Mouse (Mus musculus) forebrain, postnatal 0 days (tissue): ENCODE data around the gene Lrrc4c. TPM values are rescaled to one million over a fixed set of nuclear protein-coding genes. Genes with fewer than 3 reads are reported as not detected.

Experiments
- ATAC-seq: fragments of 200-750 bp; cut with Nextera tagmentation; 2 replicates; pipeline ENCODE4 v1.8.0; 2017; ENCODE audit warnings: mild to moderate bottlenecking, moderate library complexity
- DNase-seq: peaks from one replicate; pipeline ENCODE4 v3.0.0-alpha.2; 2015
- H3K27ac ChIP-seq: fragments of 300-500 bp; sonication (generic); 2 replicates; pipeline ENCODE4 v1.5.1; 2014; ENCODE audit warnings: low read depth, mild to moderate bottlenecking, antibody characterized with exemption, low read length, moderate library complexity, mixed read lengths
- H3K27me3 ChIP-seq: fragments of 300-500 bp; sonication (generic); 2 replicates; pipeline ENCODE4 v1.6.1; 2014; ENCODE audit warnings: mild to moderate bottlenecking, low read length, mixed read lengths; ENCODE audit not compliant: insufficient read depth
- H3K36me3 ChIP-seq: fragments of 300-500 bp; sonication (generic); 2 replicates; pipeline ENCODE4 v1.6.1; 2014; ENCODE audit warnings: mild to moderate bottlenecking, moderate library complexity; ENCODE audit not compliant: insufficient read depth
- H3K4me1 ChIP-seq: fragments of 300-500 bp; sonication (generic); 2 replicates; pipeline ENCODE4 v1.6.1; 2014; ENCODE audit warnings: antibody characterized with exemption; ENCODE audit not compliant: insufficient read depth
- H3K4me2 ChIP-seq: fragments of 300-500 bp; sonication (generic); 2 replicates; pipeline ENCODE4 v1.6.1; 2014; ENCODE audit warnings: low read depth, mild to moderate bottlenecking, moderate library complexity
- H3K4me3 ChIP-seq: fragments of 300-500 bp; sonication (generic); 2 replicates; pipeline ENCODE4 v1.5.1; 2014; ENCODE audit warnings: low read depth, low read length, mixed read lengths
- H3K9ac ChIP-seq: fragments of 300-500 bp; sonication (generic); 2 replicates; pipeline ENCODE4 v1.6.1; 2014; ENCODE audit warnings: mild to moderate bottlenecking
- H3K9me3 ChIP-seq: fragments of 300-500 bp; sonication (generic); 2 replicates; pipeline ENCODE4 v1.6.1; 2016; ENCODE audit warnings: low read length
- CTCF ChIP-seq: sonication (generic); IDR thresholded peaks from 2 replicates; pipeline ENCODE4 v1.5.1; 2016; ENCODE audit warnings: antibody characterized with exemption, control low read depth, low read depth
- WGBS: fragments of 180-500 bp; shearing (Covaris S2); extraction: QIAGEN DNeasy Blood & Tissue Kit; methylation state at CpG from one replicate; pipeline ENCODE4 v1.1.7; 2014; 5-methylcytosine and 5-hydroxymethylcytosine counted together
- polyA plus RNA-seq: library from polyadenylated mRNA; unstranded; fragments of >200 nt; fragmentation: Nextera tagmentation; extraction: Ambion mirVana; gene quantifications from 2 replicates; pipeline ENCODE4 v1.2.1, GENCODE M21; 2015
- total RNA-seq: library from RNA; depleted of rRNA; stranded (reverse); fragments of >200 nt; gene quantifications from 2 replicates; pipeline ENCODE4 v1.2.3, GENCODE M21; 2014

Lrrc4c gene
- total and polyA plus RNA-seq, 2 experiments from 2014 or later, result 39.9 to 60.7 TPM

DNA sequence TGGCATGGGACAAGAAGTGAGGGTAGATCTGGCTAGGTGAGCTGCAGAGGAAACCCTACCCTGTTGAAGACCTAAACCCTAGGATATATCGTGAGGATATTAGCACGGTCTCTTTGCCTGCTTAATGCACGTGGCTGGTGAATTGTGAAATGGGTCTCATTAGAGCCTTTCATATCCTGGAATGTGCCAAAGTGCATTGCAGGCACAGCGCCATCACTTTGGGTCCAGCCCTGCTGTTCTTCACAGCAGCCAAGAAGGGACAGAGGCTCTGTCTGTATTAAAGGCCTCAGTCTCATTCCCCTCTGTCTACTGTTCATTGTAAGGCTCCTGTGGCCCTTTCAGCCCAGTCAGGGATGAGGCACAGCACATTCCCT lies 1160.9 kb downstream of the Lrrc4c start:
- TF ChIP-seq CTCF, result no peak
- peaks cover 11% of the 10 kb centered on the region for H3K4me1 ChIP-seq
- no peak for DNase-seq
- H3K4me2 ChIP-seq, result peak overlapping the region; percentile 55
- ATAC-seq, result peak; percentile 74
- no peaks in the 10 kb centered on the region for H3K36me3 ChIP-seq
- WGBS, result 11% methylated on average over 4 of the region's 4 CpGs
- H3K27ac ChIP-seq, result peak overlapping the region; percentile 64
- H3K4me3 ChIP-seq, result peak overlapping the region; percentile 31
- H3K9ac ChIP-seq, result peak overlapping the region; percentile 44; the same call in 1 of the 2 replicates
- H3K9me3 ChIP-seq, result no peaks in the 10 kb centered on the region
- no peaks in the 10 kb centered on the region for H3K27me3 ChIP-seq

DNA sequence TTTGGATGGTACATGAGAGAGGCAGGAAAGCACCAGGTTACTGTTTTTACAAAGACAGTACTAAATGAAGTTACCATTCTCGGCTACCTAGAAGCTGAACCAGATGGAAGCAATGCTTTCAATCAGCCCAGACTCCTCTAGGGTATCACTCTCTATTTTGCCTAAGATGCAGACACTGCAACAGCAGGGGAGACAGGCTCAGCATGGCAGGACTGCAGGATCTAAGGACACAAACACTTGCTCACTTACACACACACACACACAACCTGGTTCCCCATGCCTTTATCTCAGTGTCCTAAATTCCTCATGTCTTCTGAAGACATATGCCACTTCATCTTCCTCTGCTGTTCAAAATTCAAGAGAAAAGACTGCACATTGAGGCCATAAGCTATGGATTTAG lies 1167.0 kb downstream of the Lrrc4c start:
- no peak overlapping the region for H3K27ac ChIP-seq
- ATAC-seq, result no peak
- TF ChIP-seq CTCF, result no peak

DNA sequence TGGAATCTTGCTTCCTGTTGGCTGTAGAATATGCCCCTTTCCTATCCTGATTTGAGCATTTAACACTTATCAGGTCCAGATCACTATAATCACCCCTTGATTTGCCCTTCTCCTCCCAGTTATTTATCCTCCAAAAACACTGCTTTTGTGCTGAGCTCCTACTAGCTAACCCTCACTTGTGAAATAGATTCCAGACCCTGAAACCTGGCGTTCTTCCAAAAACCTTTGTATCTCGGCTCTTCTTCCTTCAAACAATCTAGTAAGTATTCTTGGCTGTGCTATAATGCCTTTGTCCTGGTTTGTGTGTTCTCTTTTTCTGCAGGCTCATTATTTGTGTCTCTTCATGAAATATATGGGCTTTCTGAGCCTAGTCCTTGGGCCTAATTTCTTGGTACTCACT lies 1167.6 kb downstream of the Lrrc4c start:
- H3K9me3 ChIP-seq, result no peaks in the 10 kb centered on the region
- no peaks in the 10 kb centered on the region for H3K27me3 ChIP-seq
- H3K4me1 ChIP-seq, result no peaks in the 10 kb centered on the region
- no peaks in the 10 kb centered on the region for H3K36me3 ChIP-seq
- no peak overlapping the region for H3K4me3 ChIP-seq
- H3K9ac ChIP-seq, result no peak overlapping the region
- no peak for TF ChIP-seq CTCF
- ATAC-seq (no peak), DNase-seq (peak; percentile 44)
- 24% methylated on average over 2 of the region's 2 CpGs for WGBS
- H3K4me2 ChIP-seq, result no peak overlapping the region
- no peak overlapping the region for H3K27ac ChIP-seq

More for the DNA sequence above, 1167.0 kb downstream of the Lrrc4c start:
- DNase-seq, result no peak
- H3K9ac ChIP-seq, result no peak overlapping the region
- H3K27me3 ChIP-seq, result no peaks in the 10 kb centered on the region
- WGBS, result 41% methylated on average over 1 of the region's 1 CpGs
- H3K9me3 ChIP-seq, result no peaks in the 10 kb centered on the region
- H3K4me3 ChIP-seq, result no peak overlapping the region
- H3K4me2 ChIP-seq, result no peak overlapping the region
- H3K36me3 ChIP-seq, result no peaks in the 10 kb centered on the region
- H3K4me1 ChIP-seq, result no peaks in the 10 kb centered on the region

DNA sequence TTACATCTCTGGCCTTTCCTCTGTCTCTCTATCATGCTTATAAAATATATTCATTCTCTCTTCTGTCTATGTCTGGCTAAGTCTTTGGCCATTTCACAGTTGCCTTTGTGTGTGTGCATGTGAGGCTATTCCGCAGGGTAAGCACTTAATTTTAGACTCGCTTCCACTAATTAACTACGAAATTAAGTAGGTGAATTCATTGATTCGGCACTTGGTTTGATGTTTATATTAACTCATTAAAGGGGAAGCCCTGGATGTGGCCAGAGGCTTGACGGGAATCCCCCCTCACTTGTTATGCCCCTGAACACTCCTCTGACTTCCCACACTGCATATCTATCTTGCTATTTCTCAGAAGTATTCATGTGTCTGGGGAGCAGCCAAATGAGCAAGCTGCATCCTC lies 1169.6 kb downstream of the Lrrc4c start:
- no peaks in the 10 kb centered on the region for H3K27me3 ChIP-seq
- TF ChIP-seq CTCF, result no peak
- H3K4me3 ChIP-seq, result no peak overlapping the region
- H3K27ac ChIP-seq, result no peak overlapping the region
- DNase-seq, result no peak
- H3K4me2 ChIP-seq, result no peak overlapping the region
- no peak for ATAC-seq
- no peaks in the 10 kb centered on the region for H3K4me1 ChIP-seq
- WGBS, result 18% methylated on average over 5 of the region's 5 CpGs
- H3K36me3 ChIP-seq, result no peaks in the 10 kb centered on the region
- H3K9me3 ChIP-seq, result no peaks in the 10 kb centered on the region
- no peak overlapping the region for H3K9ac ChIP-seq

DNA sequence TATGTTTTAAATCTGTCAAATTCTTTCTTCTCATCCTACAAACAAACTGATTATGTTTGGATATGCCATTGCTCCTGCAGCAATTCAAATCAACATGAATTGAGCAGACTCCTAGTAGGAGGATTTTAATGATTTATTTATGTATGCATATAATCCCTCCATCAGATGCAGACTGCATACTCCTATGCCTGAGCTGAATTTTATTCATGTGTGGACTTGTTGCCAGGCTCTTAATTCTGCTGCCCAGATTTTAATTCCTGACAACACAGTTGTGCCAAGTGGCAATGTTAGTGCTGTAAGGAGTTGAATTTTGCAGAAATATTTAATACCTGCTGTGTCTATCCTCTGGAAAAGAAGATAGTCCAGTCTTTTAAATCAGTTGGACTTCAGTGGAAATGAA lies 1179.1 kb downstream of the Lrrc4c start:
- no peak for TF ChIP-seq CTCF
- DNase-seq, result no peak
- Histone ChIP-seq H3K27ac (no peak overlapping the region), H3K9ac (no peak overlapping the region), H3K27me3 (no peaks in the 10 kb centered on the region), H3K36me3 (no peaks in the 10 kb centered on the region), H3K4me1 (no peaks in the 10 kb centered on the region), H3K4me3 (no peak overlapping the region), H3K4me2 (no peak overlapping the region), H3K9me3 (no peaks in the 10 kb centered on the region)
- no peak for ATAC-seq

DNA sequence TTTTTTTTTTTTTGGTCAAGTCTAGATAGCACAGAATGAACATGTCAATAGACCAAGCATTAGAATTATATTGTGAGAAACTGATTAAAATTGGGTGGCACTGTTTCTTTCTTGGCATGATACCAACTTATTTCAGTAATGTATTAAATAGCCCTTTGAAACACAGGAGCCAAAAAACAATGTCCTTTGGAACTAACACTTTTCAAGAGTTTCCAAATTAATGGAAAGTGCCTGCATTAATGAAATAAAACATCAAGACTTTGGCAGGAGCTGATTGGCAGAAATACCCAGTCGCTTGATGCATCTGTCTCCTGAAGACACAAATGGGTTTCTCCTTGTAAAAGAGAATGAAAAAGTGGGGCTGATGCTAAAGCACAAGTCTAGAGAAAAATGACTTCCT lies 1184.5 kb downstream of the Lrrc4c start:
- TF ChIP-seq CTCF, result no peak
- Histone ChIP-seq H3K4me3 (no peak overlapping the region), H3K27me3 (no peaks in the 10 kb centered on the region), H3K27ac (no peak overlapping the region), H3K4me2 (no peak overlapping the region), H3K4me1 (no peaks in the 10 kb centered on the region), H3K36me3 (no peaks in the 10 kb centered on the region), H3K9ac (no peak overlapping the region), H3K9me3 (no peaks in the 10 kb centered on the region)
- no peak for ATAC-seq
- 19% methylated on average over 1 of the region's 1 CpGs for WGBS
- DNase-seq, result no peak

DNA sequence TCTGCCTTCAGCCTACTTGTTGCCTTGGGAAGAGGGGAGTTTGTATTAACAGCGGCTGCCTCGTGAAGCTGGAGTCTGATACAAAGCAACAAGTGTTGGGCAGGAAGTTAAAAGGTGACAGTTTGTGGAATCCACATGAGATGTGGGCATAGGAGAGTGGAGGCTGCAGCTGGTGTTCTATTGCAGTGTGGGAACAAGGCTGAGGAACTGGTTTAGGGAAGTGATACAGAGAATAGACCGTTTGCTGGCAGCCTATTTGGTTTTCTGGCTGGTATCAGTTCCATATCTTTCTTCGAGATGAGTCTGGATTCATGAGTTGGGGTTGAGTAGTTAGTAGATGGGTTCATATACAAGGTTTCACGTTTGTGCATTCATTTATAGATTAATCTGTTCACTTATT lies 1186.9 kb downstream of the Lrrc4c start:
- H3K27me3 ChIP-seq, result no peaks in the 10 kb centered on the region
- H3K4me3 ChIP-seq, result no peak overlapping the region
- DNase-seq, result no peak
- no peaks in the 10 kb centered on the region for H3K4me1 ChIP-seq
- no peak for ATAC-seq
- H3K9ac ChIP-seq, result no peak overlapping the region
- H3K36me3 ChIP-seq, result no peaks in the 10 kb centered on the region
- TF ChIP-seq CTCF, result no peak
- no peak overlapping the region for H3K27ac ChIP-seq
- 79% methylated on average over 5 of the region's 5 CpGs for WGBS
- no peaks in the 10 kb centered on the region for H3K9me3 ChIP-seq
- no peak overlapping the region for H3K4me2 ChIP-seq
